Mouse (Mus musculus): ENCODE data around the gene Ear1.
"Not testable (repeated sequence)": the region's sequence is repeated elsewhere in the genome, so short reads cannot be mapped to it uniquely, and the experiment has no call there.

Ear1 gene

DNA sequence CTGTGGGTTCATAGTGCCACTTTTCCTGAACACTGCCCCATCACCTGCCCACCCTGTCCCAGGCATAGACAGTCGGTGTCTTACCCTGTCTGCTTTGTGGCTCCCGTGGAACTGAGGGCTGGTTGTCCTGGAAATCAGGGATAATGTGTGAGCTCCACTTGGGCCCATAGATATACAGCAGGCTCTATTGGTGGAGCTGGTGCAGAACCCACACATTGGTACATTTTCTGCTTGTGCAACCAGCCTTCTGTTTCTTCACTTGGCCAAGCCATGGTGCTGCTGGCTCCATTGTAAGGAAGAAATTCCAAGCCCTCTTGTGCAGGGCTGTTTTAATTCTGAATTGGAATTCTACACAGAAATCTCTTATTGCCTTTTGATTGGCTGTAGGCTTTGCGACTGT is at the start of gene Ear1:
Gene Ear1 (minus strand): TSS at position 101 of the 400 bp plus-strand sequence.
- DNase-seq (ENCODE audit: low spot score) = not testable (repeated sequence)

- peak; percentile 18 for DNase-seq (ENCODE audit: low spot score)
Measured at GRCm38 (mm10) chr14:43924688-43925403, 49.5 kb upstream of the Ear1 start, which contains the start of gene Gm8113. Gene Gm8113 (plus strand): TSS chr14:43925390.

DNA sequence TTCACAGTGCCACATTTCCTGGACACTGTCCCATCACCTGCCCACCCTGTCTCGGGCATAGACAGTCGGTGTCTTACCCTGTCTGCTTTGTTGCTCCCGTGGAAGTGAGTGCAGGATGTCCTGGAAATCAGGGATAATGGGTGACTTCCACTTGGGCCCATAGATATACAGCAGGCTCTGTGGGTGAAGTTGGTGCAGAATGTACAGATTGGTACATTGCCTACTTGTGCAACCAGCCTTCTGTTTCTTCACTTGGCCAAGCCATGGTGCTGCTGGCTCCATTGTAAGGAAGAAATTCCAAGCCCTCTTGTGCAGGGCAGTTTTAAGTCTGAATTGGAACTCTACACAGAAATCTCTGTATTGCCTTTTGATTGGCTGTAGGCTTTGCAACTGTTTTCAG is 48.1 kb upstream of the Ear1 start, which contains the start of gene Ear10:
Gene Ear10 (minus strand): TSS at position 101 of the 400 bp plus-strand sequence.
- not testable (repeated sequence) for DNase-seq (ENCODE audit: low spot score)

- DNase-seq (ENCODE audit: low spot score) = not testable (repeated sequence)
Measured at GRCm38 (mm10) chr14:43918214-43918613, 42.9 kb upstream of the Ear1 start.

GRCm38 (mm10) chr14:43898577-43898976 is 23.3 kb upstream of the Ear1 start:
- not testable (repeated sequence) for DNase-seq (ENCODE audit: low spot score)

- not testable (repeated sequence) for DNase-seq (ENCODE audit: low spot score)
Measured at GRCm38 (mm10) chr14:43895357-43895756, 20.0 kb upstream of the Ear1 start.

DNA sequence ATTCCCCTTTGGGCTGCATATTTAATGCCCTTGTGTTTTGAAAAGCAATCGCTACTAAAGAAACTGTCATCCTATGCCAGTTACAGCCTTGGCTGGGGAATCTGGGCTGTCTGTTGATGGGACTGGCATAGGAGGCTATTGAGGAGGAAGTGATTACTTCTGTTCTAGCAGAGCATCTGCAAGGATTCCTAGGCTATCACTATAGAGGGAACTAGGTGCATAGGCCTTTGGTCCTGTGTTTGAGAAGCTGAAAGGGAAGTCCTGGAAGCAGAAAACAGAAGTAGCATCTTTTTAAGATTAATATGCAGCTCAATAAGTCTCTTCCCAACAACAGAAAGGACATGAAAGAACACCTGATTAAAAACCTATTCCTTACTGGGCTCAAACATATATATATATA is 16.0 kb upstream of the Ear1 start:
- DNase-seq (ENCODE audit: low spot score) = not testable (repeated sequence)

DNA sequence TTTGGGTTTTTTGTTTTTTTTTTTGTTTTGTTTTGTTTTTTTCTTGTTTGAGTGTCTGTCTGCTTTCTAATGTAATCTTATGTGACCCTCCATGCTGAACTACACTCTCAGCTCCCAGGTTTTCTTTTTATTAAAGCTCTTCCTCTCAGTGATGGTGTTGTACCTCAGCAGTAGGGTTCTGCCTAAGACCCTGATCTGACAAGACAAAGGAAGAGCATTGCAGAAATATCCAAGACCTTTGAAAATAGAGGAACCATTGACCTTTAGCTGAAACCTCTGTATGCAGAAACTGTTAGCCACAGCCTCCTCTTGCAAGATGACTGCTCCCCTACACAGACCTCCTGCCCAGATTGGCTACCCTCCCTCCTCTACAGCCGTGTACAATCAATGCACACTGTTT is 10.9 kb upstream of the Ear1 start:
- not testable (repeated sequence) for DNase-seq (ENCODE audit: low spot score)

- not testable (repeated sequence) for DNase-seq (ENCODE audit: low spot score)
Measured at GRCm38 (mm10) chr14:43879966-43880545, 4.7 kb upstream of the Ear1 start.

DNA sequence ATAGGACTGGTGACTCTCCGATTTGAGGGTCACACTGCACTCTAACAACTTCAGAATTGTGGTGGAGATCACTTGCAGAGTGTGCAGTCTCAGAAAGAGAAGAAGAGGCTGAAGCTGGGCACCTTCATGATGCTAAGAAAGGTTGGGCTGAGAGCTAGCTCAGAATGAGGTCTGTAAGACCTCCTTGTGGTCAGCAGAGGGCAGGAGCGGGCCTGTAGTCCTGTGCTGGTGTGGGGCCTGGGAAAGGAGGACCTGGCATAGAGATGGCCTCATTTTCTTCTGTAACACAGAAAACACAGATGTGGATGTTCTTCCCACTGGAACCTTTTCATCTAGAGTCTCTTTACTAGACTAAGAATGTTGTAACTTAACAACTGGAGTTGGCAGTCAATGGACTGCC is 2.5 kb upstream of the Ear1 start:
- not testable (repeated sequence) for DNase-seq (ENCODE audit: low spot score)

- DNase-seq (ENCODE audit: low spot score) = not testable (repeated sequence)
Measured at GRCm38 (mm10) chr14:43874862-43875261, 455 bp downstream of the Ear1 start.

- DNase-seq (ENCODE audit: low spot score) = peak; percentile 7
Measured at GRCm38 (mm10) chr14:43860522-43860921, 14.8 kb downstream of the Ear1 start.

DNA sequence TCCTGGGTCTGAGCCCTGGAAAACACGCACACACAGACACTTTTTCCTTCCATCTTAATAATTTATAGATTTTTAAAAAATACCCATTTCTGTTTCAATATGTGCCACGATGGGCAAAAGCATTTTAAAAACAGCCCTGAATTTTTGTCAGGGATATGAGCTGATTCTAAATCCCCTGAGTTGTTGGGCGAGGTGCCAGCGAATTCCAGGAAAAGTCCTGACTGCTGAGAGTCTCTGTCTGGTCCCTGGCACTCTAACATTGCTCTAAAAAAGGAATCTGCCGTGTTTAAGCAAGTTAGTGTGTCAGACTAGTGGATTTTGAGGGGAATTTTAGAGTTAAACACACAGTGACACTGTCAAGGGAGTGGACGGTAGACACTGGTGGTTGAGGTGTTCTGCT is 15.9 kb downstream of the Ear1 start:
- not testable (repeated sequence) for DNase-seq (ENCODE audit: low spot score)

- not testable (repeated sequence) for DNase-seq (ENCODE audit: low spot score)
Measured at GRCm38 (mm10) chr14:43843949-43844573, 31.3 kb downstream of the Ear1 start.

DNA sequence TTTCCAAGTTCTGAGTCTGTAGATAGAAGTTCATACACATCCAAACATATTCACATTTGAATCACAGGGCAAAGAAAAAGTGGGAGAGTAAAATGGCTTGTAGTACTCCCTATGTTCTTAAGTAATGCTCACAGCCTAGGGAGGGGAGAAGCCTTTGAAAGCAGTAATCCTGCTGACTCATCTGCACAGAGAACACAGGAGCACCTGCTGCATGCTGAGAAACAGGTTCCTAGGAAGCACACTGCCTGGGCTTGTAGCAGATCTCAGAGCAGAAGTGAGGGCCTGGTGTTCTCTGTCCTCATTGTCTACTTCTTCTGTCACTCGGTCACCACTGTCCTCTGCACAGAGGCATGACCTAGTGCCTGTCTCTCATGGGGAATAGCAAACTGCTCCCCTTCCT is 34.3 kb downstream of the Ear1 start:
- DNase-seq (ENCODE audit: low spot score) = not testable (repeated sequence)

DNA sequence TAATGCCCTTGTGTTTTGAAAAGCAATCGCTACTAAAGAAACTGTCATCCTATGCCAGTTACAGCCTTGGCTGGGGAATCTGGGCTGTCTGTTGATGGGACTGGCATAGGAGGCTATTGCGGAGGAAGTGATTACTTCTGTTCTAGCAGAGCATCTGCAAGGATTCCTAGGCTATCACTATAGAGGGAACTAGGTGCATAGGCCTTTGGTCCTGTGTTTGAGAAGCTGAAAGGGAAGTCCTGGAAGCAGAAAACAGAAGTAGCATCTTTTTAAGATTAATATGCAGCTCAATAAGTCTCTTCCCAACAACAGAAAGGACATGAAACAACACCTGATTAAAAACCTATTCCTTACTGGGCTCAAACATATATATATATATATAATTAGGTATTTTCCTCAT is 40.0 kb downstream of the Ear1 start:
- not testable (repeated sequence) for DNase-seq (ENCODE audit: low spot score)

GRCm38 (mm10) chr14:43830385-43830784 is 44.9 kb downstream of the Ear1 start:
- DNase-seq (ENCODE audit: low spot score) = not testable (repeated sequence)

GRCm38 (mm10) chr14:43824176-43824575 is 51.1 kb downstream of the Ear1 start:
- DNase-seq (ENCODE audit: low spot score) = not testable (repeated sequence)

DNA sequence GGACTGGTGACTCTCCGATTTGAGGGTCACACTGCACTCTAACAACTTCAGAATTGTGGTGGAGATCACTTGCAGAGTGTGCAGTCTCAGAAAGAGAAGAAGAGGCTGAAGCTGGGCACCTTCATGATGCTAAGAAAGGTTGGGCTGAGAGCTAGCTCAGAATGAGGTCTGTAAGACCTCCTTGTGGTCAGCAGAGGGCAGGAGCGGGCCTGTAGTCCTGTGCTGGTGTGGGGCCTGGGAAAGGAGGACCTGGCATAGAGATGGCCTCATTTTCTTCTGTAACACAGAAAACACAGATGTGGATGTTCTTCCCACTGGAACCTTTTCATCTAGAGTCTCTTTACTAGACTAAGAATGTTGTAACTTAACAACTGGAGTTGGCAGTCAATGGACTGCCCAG is 53.4 kb downstream of the Ear1 start:
- not testable (repeated sequence) for DNase-seq (ENCODE audit: low spot score)

- not testable (repeated sequence) for DNase-seq (ENCODE audit: low spot score)
Measured at GRCm38 (mm10) chr14:43812458-43812857, 62.9 kb downstream of the Ear1 start.

DNA sequence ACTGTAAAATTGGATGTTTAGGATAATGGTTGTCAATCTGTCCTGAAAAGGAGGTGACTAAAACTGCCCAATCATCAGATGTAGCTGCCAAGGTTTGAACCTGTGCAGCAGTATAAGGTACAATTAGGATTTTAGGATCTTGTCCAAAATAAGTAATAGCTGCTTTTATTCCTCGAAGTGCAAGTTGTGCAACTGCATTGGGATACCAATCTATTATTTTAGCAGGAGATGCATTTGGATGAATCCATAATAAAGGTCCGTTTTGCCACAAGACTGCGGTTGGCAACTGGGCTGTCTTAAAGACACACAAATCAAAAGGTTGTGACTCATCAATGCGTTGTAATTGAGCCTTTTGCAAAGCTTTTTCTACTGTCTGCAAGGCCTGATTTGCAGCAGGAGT is 67.2 kb downstream of the Ear1 start:
- not testable (repeated sequence) for DNase-seq (ENCODE audit: low spot score)

- not testable (repeated sequence) for DNase-seq (ENCODE audit: low spot score)
Measured at GRCm38 (mm10) chr14:43804435-43804834, 70.9 kb downstream of the Ear1 start.
